Mouse (Mus musculus): ENCODE measurements around the gene Prkar1a.
A peak's percentile ranks its signal among the peaks of the same experiment; 100 is the strongest.

Gene Prkar1a

GRCm38 (mm10) chr11:109672881-109673739 lies 23.9 kb downstream of the Prkar1a start:
- peak; percentile 42 for DNase-seq (ENCODE audit: low read depth)

- DNase-seq (ENCODE audit: low read depth) = peak; percentile 90
Observed at GRCm38 (mm10) chr11:109673741-109674140, 24.5 kb downstream of the Prkar1a start.

GRCm38 (mm10) chr11:109674542-109674941 lies 25.3 kb downstream of the Prkar1a start:
- no peak for DNase-seq (ENCODE audit: low read depth)

GRCm38 (mm10) chr11:109675208-109675607 lies 26.0 kb downstream of the Prkar1a start:
- DNase-seq (ENCODE audit: low read depth) = no peak

GRCm38 (mm10) chr11:109675771-109676170 lies 26.6 kb downstream of the Prkar1a start:
- no peak for DNase-seq (ENCODE audit: low read depth)

GRCm38 (mm10) chr11:109676621-109677373 lies 27.6 kb downstream of the Prkar1a start:
- DNase-seq (ENCODE audit: low read depth) = no peak

GRCm38 (mm10) chr11:109678291-109678690 lies 29.1 kb downstream of the Prkar1a start:
- DNase-seq (ENCODE audit: low read depth) = peak; percentile 42

- no peak for DNase-seq (ENCODE audit: low read depth)
Observed at GRCm38 (mm10) chr11:109680934-109681333, 31.7 kb downstream of the Prkar1a start.

- DNase-seq (ENCODE audit: low read depth) = no peak
Observed at GRCm38 (mm10) chr11:109681556-109681955, 32.4 kb downstream of the Prkar1a start.

- DNase-seq (ENCODE audit: low read depth) = no peak
Observed at GRCm38 (mm10) chr11:109682221-109682620, 33.0 kb downstream of the Prkar1a start.

- DNase-seq (ENCODE audit: low read depth) = no peak
Observed at GRCm38 (mm10) chr11:109689539-109689938, 40.3 kb downstream of the Prkar1a start.

- DNase-seq (ENCODE audit: low read depth) = no peak
Observed at GRCm38 (mm10) chr11:109692737-109693136, 43.5 kb downstream of the Prkar1a start.

GRCm38 (mm10) chr11:109696519-109696918 lies 47.3 kb downstream of the Prkar1a start:
- no peak for DNase-seq (ENCODE audit: low read depth)

GRCm38 (mm10) chr11:109697089-109697643 lies 48.0 kb downstream of the Prkar1a start:
- no peak for DNase-seq (ENCODE audit: low read depth)

GRCm38 (mm10) chr11:109698740-109699139 lies 49.5 kb downstream of the Prkar1a start:
- DNase-seq (ENCODE audit: low read depth) = no peak

- peak; percentile 39 for DNase-seq (ENCODE audit: low read depth)
Observed at GRCm38 (mm10) chr11:109699784-109700183, 50.6 kb downstream of the Prkar1a start.

- no peak for DNase-seq (ENCODE audit: low read depth)
Observed at GRCm38 (mm10) chr11:109700761-109701160, 51.6 kb downstream of the Prkar1a start.

GRCm38 (mm10) chr11:109702031-109702815 lies 53.0 kb downstream of the Prkar1a start:
- no peak for DNase-seq (ENCODE audit: low read depth)

GRCm38 (mm10) chr11:109703845-109704244 lies 54.6 kb downstream of the Prkar1a start:
- no peak for DNase-seq (ENCODE audit: low read depth)

GRCm38 (mm10) chr11:109704311-109705205 lies 55.4 kb downstream of the Prkar1a start:
- no peak for DNase-seq (ENCODE audit: low read depth)
